Comparison of ENCODE assay signal across 13 mouse cellular contexts in the genomic region with DNA sequence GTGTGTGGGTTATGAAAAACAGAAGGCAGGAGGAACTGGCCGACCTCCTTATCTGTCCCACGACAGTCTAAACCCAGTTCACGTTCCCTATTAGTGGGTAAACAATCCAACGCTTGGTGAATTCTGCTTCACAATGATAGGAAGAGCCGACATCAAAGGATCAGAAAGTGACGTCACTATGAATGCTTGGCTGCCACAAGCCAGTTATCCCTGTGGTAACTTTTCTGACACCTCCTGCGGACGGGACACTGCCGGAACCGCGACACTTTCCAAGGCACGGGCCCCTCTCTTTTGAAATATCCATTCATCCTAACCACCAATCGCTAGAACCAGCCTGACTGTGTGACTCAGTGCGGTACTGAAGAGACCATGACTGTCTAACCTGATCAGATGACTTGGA. TPM values are rescaled to one million over a fixed set of nuclear protein-coding genes. Genes with fewer than 3 reads are reported as not detected.
DNase-seq lines count a peak whose midpoint lies in the region.
"Had no signal": no experiment of that assay in that cellular context is flagged by ENCODE, and none has a peak within 500 bp of the region (broad histone marks: within the 10 kb centered on the region; RNA-seq: fewer than 3 reads in every experiment).

No protein-coding gene starts in this region.

- no peak overlapping the region for H3K4me3 ChIP-seq in embryonic facial prominence, embryonic 10.5 days
- H3K4me3 ChIP-seq: heart, embryonic 13.5 days; midbrain, embryonic 15.5 days had no signal

- H3K9me3 ChIP-seq in embryonic facial prominence, embryonic 10.5 days, result no peaks in the 10 kb centered on the region
- H3K9me3 ChIP-seq: heart, embryonic 13.5 days; midbrain, embryonic 15.5 days had no signal

- H3K4me1 ChIP-seq in embryonic facial prominence, embryonic 10.5 days, result peaks cover 10% of the 10 kb centered on the region

- H3K27me3 ChIP-seq in embryonic facial prominence, embryonic 10.5 days (replicated peaks; ENCODE audit: low read depth, poor library complexity, severe bottlenecking), result peaks cover 41% of the 10 kb centered on the region

- 86% methylated on average over 14 of the region's 14 CpGs for WGBS in embryonic facial prominence, embryonic 10.5 days

- no peak overlapping the region for H3K27ac ChIP-seq in embryonic facial prominence, embryonic 10.5 days (replicated peaks)
- H3K27ac ChIP-seq: heart, embryonic 13.5 days; midbrain, embryonic 15.5 days had no signal

- peak; percentile 39 for DNase-seq in gastrocnemius, postnatal 10 days
- DNase-seq in gastrocnemius, postnatal 25 days, result no peak
- DNase-seq in urinary bladder, postnatal 25 days (ENCODE audit: low spot score), result peak; percentile 8
- no peak for DNase-seq in urinary bladder, postnatal 36 days (ENCODE audit: low spot score in 2 of 2)
- peak; percentile 54 for DNase-seq in embryonic facial prominence, embryonic 10.5 days (ENCODE audit: low spot score)
- no peak for DNase-seq in kidney, postnatal 4 days
- no peak for DNase-seq in B cell, adult 2 months
- DNase-seq in frontal cortex, adult 2 months (ENCODE audit: extremely low spot score in 1 of 2, low spot score in 1 of 2), result no peak
- DNase-seq: adrenal gland, postnatal 14 days; cerebellum, postnatal 10 days; lung, adult 18-20 months had no signal

- no peaks in the 10 kb centered on the region for H3K36me3 ChIP-seq in embryonic facial prominence, embryonic 10.5 days (replicated peaks)
- H3K36me3 ChIP-seq: heart, embryonic 13.5 days; midbrain, embryonic 15.5 days had no signal

RNA-seq across cellular contexts. Expression of gene Hrh2, which starts 2.0 kb away (rescaled TPM):
- under 1 TPM in 1 of 2 experiments, not detected in 1; 0.09 TPM for total RNA-seq in gastrocnemius, postnatal 10 days (2021)
- total RNA-seq in gastrocnemius, postnatal 25 days (2021), result not detected
- polyA plus RNA-seq in embryonic facial prominence, embryonic 10.5 days (2016; fragmentation: Nextera tagmentation; extraction: Ambion mirVana), result not detected in 2 replicates
- polyA plus RNA-seq in frontal cortex, adult 2 months (2012; rRNA removed), result 12.9 and 14.1 TPM in 2 replicates

Comparison
In these comparisons a context has a peak if more than half of its experiments do, and no peak if none do; other contexts are left out.
1. DNase-seq: peak in gastrocnemius, postnatal 10 days (single experiment), urinary bladder, postnatal 25 days (single experiment) and embryonic facial prominence, embryonic 10.5 days (single experiment); none in gastrocnemius, postnatal 25 days (single experiment), urinary bladder, postnatal 36 days (0 of 2), kidney, postnatal 4 days (0 of 2), B cell, adult 2 months (0 of 2) and frontal cortex, adult 2 months (0 of 2).